Mouse (Mus musculus) liver, embryonic 15.5 days (tissue): ENCODE measurements around the gene Clec2d. TPM values are rescaled to one million over a fixed set of nuclear protein-coding genes. Genes with fewer than 3 reads are reported as not detected.

Experiments used
- ATAC-seq: fragments of 200-750 bp; cut with Nextera tagmentation; 2 replicates; pipeline ENCODE4 v1.8.0; 2017; ENCODE audit warnings: moderate number of reproducible peaks, mild to moderate bottlenecking, moderate library complexity; ENCODE audit not compliant: insufficient read depth
- H3K27ac ChIP-seq: fragments of 300-500 bp; sonication (generic); replicated peaks from 2 replicates; pipeline ENCODE4 v1.5.1; 2015; ENCODE audit warnings: mild to moderate bottlenecking, inconsistent platforms
- H3K27me3 ChIP-seq: fragments of 300-500 bp; sonication (generic); 2 replicates; pipeline ENCODE4 v1.6.1; 2015; ENCODE audit warnings: mild to moderate bottlenecking, inconsistent platforms
- H3K36me3 ChIP-seq: fragments of 300-500 bp; sonication (generic); replicated peaks from 2 replicates; pipeline ENCODE4 v1.6.1; 2015; ENCODE audit warnings: moderate library complexity, mild to moderate bottlenecking, inconsistent platforms
- H3K4me1 ChIP-seq: fragments of 300-500 bp; sonication (generic); replicated peaks from 2 replicates; pipeline ENCODE4 v1.6.1; 2015; ENCODE audit warnings: inconsistent platforms
- H3K4me2 ChIP-seq: fragments of 300-500 bp; sonication (generic); 2 replicates; pipeline ENCODE4 v1.6.1; 2015; ENCODE audit warnings: moderate library complexity, mild to moderate bottlenecking, inconsistent platforms
- H3K4me3 ChIP-seq: fragments of 300-500 bp; sonication (generic); replicated peaks from 2 replicates; pipeline ENCODE4 v1.5.1; 2015; ENCODE audit warnings: mild to moderate bottlenecking, inconsistent platforms
- H3K9ac ChIP-seq: fragments of 300-500 bp; sonication (generic); 2 replicates; pipeline ENCODE4 v1.6.1; 2015; ENCODE audit warnings: moderate library complexity, mild to moderate bottlenecking, inconsistent platforms
- H3K9me3 ChIP-seq: fragments of 300-500 bp; sonication (generic); replicated peaks from 2 replicates; pipeline ENCODE4 v1.6.1; 2016; ENCODE audit warnings: inconsistent platforms
- WGBS: fragments of 180-500 bp; shearing (Covaris S2); methylation state at CpG from one replicate; pipeline ENCODE4 v1.1.7; 2015; ENCODE audit warnings: mixed read lengths; ENCODE audit not compliant: insufficient replicate concordance; 5-methylcytosine and 5-hydroxymethylcytosine counted together
- polyA plus RNA-seq: library from polyadenylated mRNA; unstranded; fragments of >200 nt; fragmentation: Nextera tagmentation; extraction: Ambion mirVana; gene quantifications from 2 replicates; pipeline ENCODE4 v1.2.1, GENCODE M21; 2015

Gene Clec2d
- polyA plus RNA-seq, 1 experiment from 2014 or later: 0.58 TPM

GRCm38 (mm10) chr6:129213497-129213896 is 33.1 kb downstream of the Clec2d start:
- Histone ChIP-seq H3K27me3 (no peaks in the 10 kb centered on the region), H3K9me3 (no peaks in the 10 kb centered on the region), H3K4me1 (peaks cover 19% of the 10 kb centered on the region), H3K36me3 (no peaks in the 10 kb centered on the region), H3K4me2 (no peak overlapping the region), H3K4me3 (no peak overlapping the region), H3K27ac (no peak overlapping the region), H3K9ac (no peak overlapping the region)
- 42% methylated on average over 1 of the region's 1 CpGs for WGBS
- no peak for ATAC-seq

- peaks cover 19% of the 10 kb centered on the region for H3K4me1 ChIP-seq
- no peak overlapping the region for H3K9ac ChIP-seq
- H3K4me2 ChIP-seq: no peak overlapping the region
- H3K9me3 ChIP-seq: no peaks in the 10 kb centered on the region
- H3K4me3 ChIP-seq: no peak overlapping the region
- H3K27ac ChIP-seq: no peak overlapping the region
- ATAC-seq: no peak
- WGBS: 51% methylated on average over 2 of the region's 2 CpGs
- no peaks in the 10 kb centered on the region for H3K36me3 ChIP-seq
- no peaks in the 10 kb centered on the region for H3K27me3 ChIP-seq
These were observed 33.8 kb downstream of the Clec2d start for GRCm38 (mm10) chr6:129214263-129214662.

GRCm38 (mm10) chr6:129215053-129215452 is 34.6 kb downstream of the Clec2d start:
- 71% methylated on average over 2 of the region's 2 CpGs for WGBS
- ATAC-seq: no peak
- H3K4me2 ChIP-seq: no peak overlapping the region

GRCm38 (mm10) chr6:129215886-129216637 is 35.6 kb downstream of the Clec2d start:
- Histone ChIP-seq H3K4me2 (no peak overlapping the region), H3K9me3 (no peaks in the 10 kb centered on the region), H3K27me3 (no peaks in the 10 kb centered on the region), H3K36me3 (no peaks in the 10 kb centered on the region), H3K4me1 (peaks cover 31% of the 10 kb centered on the region), H3K9ac (no peak overlapping the region), H3K27ac (no peak overlapping the region), H3K4me3 (no peak overlapping the region)
- peak; percentile 43; the same call in 1 of the 2 replicates for ATAC-seq
- 54% methylated on average over 7 of the region's 7 CpGs for WGBS

More at GRCm38 (mm10) chr6:129215053-129215452, 34.6 kb downstream of the Clec2d start:
- H3K9me3 ChIP-seq: no peaks in the 10 kb centered on the region
- H3K27ac ChIP-seq: no peak overlapping the region
- peaks cover 23% of the 10 kb centered on the region for H3K4me1 ChIP-seq
- no peak overlapping the region for H3K9ac ChIP-seq
- no peaks in the 10 kb centered on the region for H3K36me3 ChIP-seq
- no peaks in the 10 kb centered on the region for H3K27me3 ChIP-seq
- H3K4me3 ChIP-seq: no peak overlapping the region

GRCm38 (mm10) chr6:129216721-129217230 is 36.4 kb downstream of the Clec2d start:
- H3K9me3 ChIP-seq: no peaks in the 10 kb centered on the region
- no peak overlapping the region for H3K9ac ChIP-seq
- WGBS: 55% methylated on average over 3 of the region's 3 CpGs
- H3K4me2 ChIP-seq: no peak overlapping the region
- H3K4me1 ChIP-seq: peaks cover 31% of the 10 kb centered on the region
- no peak overlapping the region for H3K4me3 ChIP-seq
- no peaks in the 10 kb centered on the region for H3K36me3 ChIP-seq
- no peak overlapping the region for H3K27ac ChIP-seq
- no peak for ATAC-seq
- H3K27me3 ChIP-seq: no peaks in the 10 kb centered on the region

- 67% methylated on average over 5 of the region's 5 CpGs for WGBS
- no peak overlapping the region for H3K4me2 ChIP-seq
- no peak overlapping the region for H3K9ac ChIP-seq
- H3K27ac ChIP-seq: no peak overlapping the region
- no peak for ATAC-seq
- no peak overlapping the region for H3K4me3 ChIP-seq
- no peaks in the 10 kb centered on the region for H3K9me3 ChIP-seq
- peaks cover 41% of the 10 kb centered on the region for H3K4me1 ChIP-seq
- H3K36me3 ChIP-seq: no peaks in the 10 kb centered on the region
- no peaks in the 10 kb centered on the region for H3K27me3 ChIP-seq
These were observed 37.8 kb downstream of the Clec2d start for GRCm38 (mm10) chr6:129218191-129218696.

GRCm38 (mm10) chr6:129219897-129220517 is 39.6 kb downstream of the Clec2d start:
- Histone ChIP-seq H3K27me3 (no peaks in the 10 kb centered on the region), H3K36me3 (no peaks in the 10 kb centered on the region), H3K9ac (no peak overlapping the region), H3K27ac (peak overlapping the region; percentile 7; the same call in 1 of the 2 replicates), H3K4me3 (no peak overlapping the region), H3K9me3 (no peaks in the 10 kb centered on the region), H3K4me1 (peaks cover 43% of the 10 kb centered on the region), H3K4me2 (peak overlapping the region; percentile 21)
- peak; percentile 51 for ATAC-seq
- 47% methylated on average over 3 of the region's 3 CpGs for WGBS

- Histone ChIP-seq H3K4me2 (no peak overlapping the region), H3K36me3 (no peaks in the 10 kb centered on the region), H3K9ac (no peak overlapping the region), H3K9me3 (no peaks in the 10 kb centered on the region), H3K27me3 (no peaks in the 10 kb centered on the region), H3K4me1 (peaks cover 39% of the 10 kb centered on the region), H3K27ac (no peak overlapping the region), H3K4me3 (no peak overlapping the region)
- peak; percentile 22; the same call in 1 of the 2 replicates for ATAC-seq
- 22% methylated on average over 1 of the region's 1 CpGs for WGBS
These were observed 40.6 kb downstream of the Clec2d start for GRCm38 (mm10) chr6:129221053-129221452.

- no peak for ATAC-seq
- Histone ChIP-seq H3K36me3 (no peaks in the 10 kb centered on the region), H3K27me3 (no peaks in the 10 kb centered on the region), H3K4me2 (no peak overlapping the region), H3K27ac (no peak overlapping the region), H3K9me3 (no peaks in the 10 kb centered on the region), H3K4me1 (peaks cover 31% of the 10 kb centered on the region), H3K9ac (no peak overlapping the region), H3K4me3 (no peak overlapping the region)
- WGBS: 78% methylated on average over 3 of the region's 3 CpGs
These were observed 41.9 kb downstream of the Clec2d start for GRCm38 (mm10) chr6:129222188-129222800.

- ATAC-seq: no peak
These were observed 43.2 kb downstream of the Clec2d start for GRCm38 (mm10) chr6:129223611-129224010.

GRCm38 (mm10) chr6:129224090-129224489 is 43.7 kb downstream of the Clec2d start:
- no peak overlapping the region for H3K9ac ChIP-seq
- WGBS: 65% methylated on average over 1 of the region's 1 CpGs
- H3K4me1 ChIP-seq: peaks cover 31% of the 10 kb centered on the region

More at GRCm38 (mm10) chr6:129223611-129224010, 43.2 kb downstream of the Clec2d start:
- Histone ChIP-seq H3K4me2 (no peak overlapping the region), H3K4me1 (peaks cover 27% of the 10 kb centered on the region), H3K9me3 (no peaks in the 10 kb centered on the region), H3K27ac (no peak overlapping the region), H3K27me3 (no peaks in the 10 kb centered on the region), H3K36me3 (no peaks in the 10 kb centered on the region), H3K9ac (no peak overlapping the region), H3K4me3 (no peak overlapping the region)
- WGBS: 14% methylated on average over 2 of the region's 2 CpGs

More at GRCm38 (mm10) chr6:129224090-129224489, 43.7 kb downstream of the Clec2d start:
- H3K27ac ChIP-seq: no peak overlapping the region
- H3K36me3 ChIP-seq: no peaks in the 10 kb centered on the region
- H3K4me2 ChIP-seq: no peak overlapping the region
- no peaks in the 10 kb centered on the region for H3K9me3 ChIP-seq
- no peak for ATAC-seq
- H3K27me3 ChIP-seq: no peaks in the 10 kb centered on the region
- no peak overlapping the region for H3K4me3 ChIP-seq
